Mouse (Mus musculus): ENCODE data around the gene Olfr373. TPM values are rescaled to one million over a fixed set of nuclear protein-coding genes. Genes with fewer than 3 reads are reported as not detected.

Gene Olfr373
- polyA plus RNA-seq, 1 experiment from 2014 or later: 0.14 TPM

- Histone ChIP-seq H3K36me3 (ENCODE audit: control insufficient read depth, insufficient read depth) (peaks cover 82% of the 10 kb centered on the region), H3K9ac (ENCODE audit: low read depth, low read length) (no peak overlapping the region), H3K27ac (ENCODE audit: low read depth, low read length) (no peak overlapping the region), H3K4me1 (replicated peaks; ENCODE audit: control insufficient read depth, insufficient read depth, low read length) (no peaks in the 10 kb centered on the region), H3K27me3 (replicated peaks; ENCODE audit: control insufficient read depth, insufficient read depth, low read length) (no peaks in the 10 kb centered on the region), H3K4me3 (ENCODE audit: low read depth, low read length) (no peak overlapping the region), H3K9me3 (ENCODE audit: control insufficient read depth) (no peaks in the 10 kb centered on the region), H3K4me2 (replicated peaks; ENCODE audit: low read depth) (no peak overlapping the region)
- TF ChIP-seq CTCF (IDR thresholded peaks at IDR 0.05; ENCODE audit: low read depth): no peak
- no peak for ATAC-seq
- WGBS: 50% methylated on average over 1 of the region's 1 CpGs
Observed at GRCm38 (mm10) chr8:72146056-72146455, 63.1 kb downstream of the Olfr373 start.

GRCm38 (mm10) chr8:72146556-72146955 lies 63.6 kb downstream of the Olfr373 start:
- Histone ChIP-seq H3K9me3 (ENCODE audit: control insufficient read depth) (no peaks in the 10 kb centered on the region), H3K27me3 (replicated peaks; ENCODE audit: control insufficient read depth, insufficient read depth, low read length) (no peaks in the 10 kb centered on the region), H3K36me3 (ENCODE audit: control insufficient read depth, insufficient read depth) (peaks cover 82% of the 10 kb centered on the region), H3K27ac (ENCODE audit: low read depth, low read length) (no peak overlapping the region), H3K9ac (ENCODE audit: low read depth, low read length) (no peak overlapping the region), H3K4me1 (replicated peaks; ENCODE audit: control insufficient read depth, insufficient read depth, low read length) (no peaks in the 10 kb centered on the region), H3K4me2 (replicated peaks; ENCODE audit: low read depth) (no peak overlapping the region), H3K4me3 (ENCODE audit: low read depth, low read length) (no peak overlapping the region)
- no peak for ATAC-seq
- no peak for TF ChIP-seq CTCF (IDR thresholded peaks at IDR 0.05; ENCODE audit: low read depth)
- 83% methylated on average over 3 of the region's 3 CpGs for WGBS

GRCm38 (mm10) chr8:72147266-72147665 lies 64.3 kb downstream of the Olfr373 start:
- no peaks in the 10 kb centered on the region for H3K9me3 ChIP-seq (ENCODE audit: control insufficient read depth)
- no peak for ATAC-seq
- TF ChIP-seq CTCF (IDR thresholded peaks at IDR 0.05; ENCODE audit: low read depth): no peak
- H3K36me3 ChIP-seq (ENCODE audit: control insufficient read depth, insufficient read depth): peaks cover 82% of the 10 kb centered on the region
- H3K9ac ChIP-seq (ENCODE audit: low read depth, low read length): no peak overlapping the region
- no peak overlapping the region for H3K27ac ChIP-seq (ENCODE audit: low read depth, low read length)
- H3K4me3 ChIP-seq (ENCODE audit: low read depth, low read length): no peak overlapping the region
- no peak overlapping the region for H3K4me2 ChIP-seq (replicated peaks; ENCODE audit: low read depth)
- WGBS: 40% methylated on average over 2 of the region's 2 CpGs
- no peaks in the 10 kb centered on the region for H3K4me1 ChIP-seq (replicated peaks; ENCODE audit: control insufficient read depth, insufficient read depth, low read length)
- H3K27me3 ChIP-seq (replicated peaks; ENCODE audit: control insufficient read depth, insufficient read depth, low read length): no peaks in the 10 kb centered on the region

- Histone ChIP-seq H3K27me3 (replicated peaks; ENCODE audit: control insufficient read depth, insufficient read depth, low read length) (no peaks in the 10 kb centered on the region), H3K4me2 (replicated peaks; ENCODE audit: low read depth) (no peak overlapping the region), H3K36me3 (ENCODE audit: control insufficient read depth, insufficient read depth) (peaks cover 71% of the 10 kb centered on the region), H3K4me1 (replicated peaks; ENCODE audit: control insufficient read depth, insufficient read depth, low read length) (no peaks in the 10 kb centered on the region), H3K4me3 (ENCODE audit: low read depth, low read length) (no peak overlapping the region), H3K9me3 (ENCODE audit: control insufficient read depth) (no peaks in the 10 kb centered on the region), H3K9ac (ENCODE audit: low read depth, low read length) (no peak overlapping the region), H3K27ac (ENCODE audit: low read depth, low read length) (no peak overlapping the region)
- 53% methylated on average over 1 of the region's 1 CpGs for WGBS
- TF ChIP-seq CTCF (IDR thresholded peaks at IDR 0.05; ENCODE audit: low read depth): no peak
- ATAC-seq: no peak
Observed at GRCm38 (mm10) chr8:72149056-72149455, 66.1 kb downstream of the Olfr373 start.

- no peak overlapping the region for H3K4me3 ChIP-seq (ENCODE audit: low read depth, low read length)
- H3K27ac ChIP-seq (ENCODE audit: low read depth, low read length): no peak overlapping the region; the same call in none of the 2 replicates
- WGBS: 81% methylated on average over 3 of the region's 3 CpGs
- peaks cover 49% of the 10 kb centered on the region for H3K36me3 ChIP-seq (ENCODE audit: control insufficient read depth, insufficient read depth)
- no peaks in the 10 kb centered on the region for H3K9me3 ChIP-seq (ENCODE audit: control insufficient read depth)
- H3K4me1 ChIP-seq (replicated peaks; ENCODE audit: control insufficient read depth, insufficient read depth, low read length): no peaks in the 10 kb centered on the region
- no peak for ATAC-seq
- no peak for TF ChIP-seq CTCF (IDR thresholded peaks at IDR 0.05; ENCODE audit: low read depth)
- no peak overlapping the region for H3K9ac ChIP-seq (ENCODE audit: low read depth, low read length)
- no peak overlapping the region for H3K4me2 ChIP-seq (replicated peaks; ENCODE audit: low read depth)
- no peaks in the 10 kb centered on the region for H3K27me3 ChIP-seq (replicated peaks; ENCODE audit: control insufficient read depth, insufficient read depth, low read length)
Observed at GRCm38 (mm10) chr8:72151418-72152078, 68.6 kb downstream of the Olfr373 start.

Other genes with a start within 250 kb of the Olfr373 start
- 4.0 and 4.8 TPM in 2 replicates for gene Zfp709, start 201.2 kb upstream of the Olfr373 start, polyA plus RNA-seq (2015; fragmentation: Nextera tagmentation; extraction: Ambion mirVana)
- gene Zfp882, start 174.6 kb upstream of the Olfr373 start, polyA plus RNA-seq (2015; fragmentation: Nextera tagmentation; extraction: Ambion mirVana): 1.2 and 1.4 TPM in 2 replicates
- 9.3 and 12.8 TPM in 2 replicates for gene Zfp617, start 174.5 kb upstream of the Olfr373 start, polyA plus RNA-seq (2015; fragmentation: Nextera tagmentation; extraction: Ambion mirVana)
- 18.8 and 19.2 TPM in 2 replicates for gene Zfp961, start 132.1 kb upstream of the Olfr373 start, polyA plus RNA-seq (2015; fragmentation: Nextera tagmentation; extraction: Ambion mirVana)
- 2.7 and 4.2 TPM in 2 replicates for gene Cyp4f18, start 73.6 kb upstream of the Olfr373 start, polyA plus RNA-seq (2015; fragmentation: Nextera tagmentation; extraction: Ambion mirVana)
- not detected in 2 replicates for gene Olfr372, start 42.0 kb upstream of the Olfr373 start, polyA plus RNA-seq (2015; fragmentation: Nextera tagmentation; extraction: Ambion mirVana)
- not detected in 2 replicates for gene Olfr374, start 23.9 kb downstream of the Olfr373 start, polyA plus RNA-seq (2015; fragmentation: Nextera tagmentation; extraction: Ambion mirVana)
- gene Tpm4, start 51.8 kb downstream of the Olfr373 start, polyA plus RNA-seq (2015; fragmentation: Nextera tagmentation; extraction: Ambion mirVana): 277 and 300 TPM in 2 replicates
- 165 and 177 TPM in 2 replicates for gene Rab8a, start 78.0 kb downstream of the Olfr373 start, polyA plus RNA-seq (2015; fragmentation: Nextera tagmentation; extraction: Ambion mirVana)
- 3.6 and 4.0 TPM in 2 replicates for gene Hsh2d, start 106.5 kb downstream of the Olfr373 start, polyA plus RNA-seq (2015; fragmentation: Nextera tagmentation; extraction: Ambion mirVana)
- 0.16 and 0.27 TPM in 2 replicates for gene Cib3, start 129.7 kb downstream of the Olfr373 start, polyA plus RNA-seq (2015; fragmentation: Nextera tagmentation; extraction: Ambion mirVana)
- gene Gm11034, start 130.5 kb downstream of the Olfr373 start, polyA plus RNA-seq (2015; fragmentation: Nextera tagmentation; extraction: Ambion mirVana): not detected in 2 replicates
- 54.1 and 54.3 TPM in 2 replicates for gene Fam32a, start 136.6 kb downstream of the Olfr373 start, polyA plus RNA-seq (2015; fragmentation: Nextera tagmentation; extraction: Ambion mirVana)
- gene Ap1m1, start 156.8 kb downstream of the Olfr373 start, polyA plus RNA-seq (2015; fragmentation: Nextera tagmentation; extraction: Ambion mirVana): 54.0 and 56.9 TPM in 2 replicates
- gene Gm10282, start 222.1 kb downstream of the Olfr373 start, polyA plus RNA-seq (2015; fragmentation: Nextera tagmentation; extraction: Ambion mirVana): 6.8 and 7.8 TPM in 2 replicates
- gene Klf2, start 235.9 kb downstream of the Olfr373 start, polyA plus RNA-seq (2015; fragmentation: Nextera tagmentation; extraction: Ambion mirVana): 8.9 and 11.1 TPM in 2 replicates